Mouse (Mus musculus): ENCODE data around the gene Sat1.

GRCm38 (mm10) chrX:155214291-155215136 lies 1.7 kb downstream of the Sat1 start:
- TF ChIP-seq CTCF (IDR thresholded peaks at IDR 0.05; ENCODE audit: control insufficient read depth, insufficient read depth, insufficient replicate concordance, low read depth, low read length), result no peak
- TF ChIP-seq POLR2A (IDR thresholded peaks at IDR 0.05; ENCODE audit: control insufficient read depth, low read depth, low read length), result no peak
